Mouse (Mus musculus): ENCODE results near the gene 9230112D13Rik. TPM values are rescaled to one million over a fixed set of nuclear protein-coding genes. Genes with fewer than 3 reads are reported as not detected.

Gene 9230112D13Rik
- polyA plus RNA-seq, 1 experiment = not detected

DNA sequence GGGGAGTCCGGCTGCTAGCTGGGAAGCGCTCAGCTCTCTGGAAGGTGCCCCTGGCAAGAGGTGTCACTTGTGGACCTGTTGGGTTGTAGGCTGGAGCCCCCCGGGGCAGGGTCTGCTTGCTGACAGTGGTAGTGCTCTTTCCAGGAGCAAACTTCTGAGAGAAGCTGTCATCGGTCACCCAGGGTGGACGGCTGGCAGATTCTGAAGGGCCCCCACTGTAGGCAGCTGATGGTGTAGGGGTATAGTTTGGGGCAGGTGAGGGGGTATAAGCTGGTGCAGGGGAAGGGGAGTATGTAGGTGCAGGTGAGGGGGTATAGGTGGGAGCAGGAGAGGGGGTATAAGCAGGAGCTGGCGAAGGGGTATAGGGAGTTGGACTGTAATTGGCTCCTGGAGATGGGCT is 21.4 kb upstream of the 9230112D13Rik start:
- Histone ChIP-seq H3K4me1 (ENCODE audit: control insufficient read depth, insufficient read depth, low read length) (no peaks in the 10 kb centered on the region), H3K27ac (ENCODE audit: insufficient read depth, low read length) (no peak overlapping the region), H3K4me3 (ENCODE audit: insufficient read depth, low read length) (no peak overlapping the region)
- TF ChIP-seq POLR2A (IDR thresholded peaks at IDR 0.05; ENCODE audit: extremely low read depth, insufficient read depth, low read length) = no peak
- TF ChIP-seq CTCF (IDR thresholded peaks at IDR 0.05; ENCODE audit: extremely low read depth, insufficient read depth, low read length) = no peak

DNA sequence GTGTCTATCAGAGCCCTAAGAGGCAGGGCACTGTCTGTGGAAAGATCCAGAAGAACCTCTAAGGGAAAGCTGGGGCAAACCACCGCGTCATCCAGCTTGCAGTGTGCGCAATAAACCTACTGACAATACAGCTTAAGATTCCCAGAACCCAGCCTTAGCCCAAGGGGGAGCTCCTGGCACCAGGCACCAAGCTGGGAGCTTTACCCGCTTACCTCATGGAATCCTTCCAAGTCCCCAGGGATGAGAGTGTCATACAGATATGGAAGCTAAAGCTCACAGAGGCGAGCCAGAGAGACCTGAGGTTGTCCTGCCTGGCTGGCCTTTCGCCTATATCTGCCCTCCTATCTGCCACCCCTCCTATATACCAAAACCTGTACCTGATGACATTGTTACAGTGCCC is 21.0 kb upstream of the 9230112D13Rik start:
- H3K4me1 ChIP-seq (ENCODE audit: control insufficient read depth, insufficient read depth, low read length) = no peaks in the 10 kb centered on the region
- no peak overlapping the region for H3K27ac ChIP-seq (ENCODE audit: insufficient read depth, low read length)
- no peak overlapping the region for H3K4me3 ChIP-seq (ENCODE audit: insufficient read depth, low read length)
- TF ChIP-seq CTCF (IDR thresholded peaks at IDR 0.05; ENCODE audit: extremely low read depth, insufficient read depth, low read length) = no peak
- no peak for TF ChIP-seq POLR2A (IDR thresholded peaks at IDR 0.05; ENCODE audit: extremely low read depth, insufficient read depth, low read length)

GRCm38 (mm10) chr14:34541896-34542295 is 19.3 kb upstream of the 9230112D13Rik start:
- Histone ChIP-seq H3K4me3 (ENCODE audit: insufficient read depth, low read length) (no peak overlapping the region), H3K4me1 (ENCODE audit: control insufficient read depth, insufficient read depth, low read length) (no peaks in the 10 kb centered on the region), H3K27ac (ENCODE audit: insufficient read depth, low read length) (no peak overlapping the region)
- no peak for TF ChIP-seq POLR2A (IDR thresholded peaks at IDR 0.05; ENCODE audit: extremely low read depth, insufficient read depth, low read length)
- TF ChIP-seq CTCF (IDR thresholded peaks at IDR 0.05; ENCODE audit: extremely low read depth, insufficient read depth, low read length) = no peak

- Histone ChIP-seq H3K27ac (ENCODE audit: insufficient read depth, low read length) (no peak overlapping the region), H3K4me1 (ENCODE audit: control insufficient read depth, insufficient read depth, low read length) (no peaks in the 10 kb centered on the region), H3K4me3 (ENCODE audit: insufficient read depth, low read length) (no peak overlapping the region)
- TF ChIP-seq CTCF (IDR thresholded peaks at IDR 0.05; ENCODE audit: extremely low read depth, insufficient read depth, low read length) = no peak
- TF ChIP-seq POLR2A (IDR thresholded peaks at IDR 0.05; ENCODE audit: extremely low read depth, insufficient read depth, low read length) = no peak
Observed at GRCm38 (mm10) chr14:34540685-34541162, 18.1 kb upstream of the 9230112D13Rik start.

GRCm38 (mm10) chr14:34535883-34536282 is 13.3 kb upstream of the 9230112D13Rik start:
- no peak overlapping the region for H3K27ac ChIP-seq (ENCODE audit: insufficient read depth, low read length)

GRCm38 (mm10) chr14:34533537-34533936 is 10.9 kb upstream of the 9230112D13Rik start:
- Histone ChIP-seq H3K27ac (ENCODE audit: insufficient read depth, low read length) (no peak overlapping the region), H3K4me3 (ENCODE audit: insufficient read depth, low read length) (no peak overlapping the region), H3K4me1 (ENCODE audit: control insufficient read depth, insufficient read depth, low read length) (no peaks in the 10 kb centered on the region)
- TF ChIP-seq POLR2A (IDR thresholded peaks at IDR 0.05; ENCODE audit: extremely low read depth, insufficient read depth, low read length) = no peak
- no peak for TF ChIP-seq CTCF (IDR thresholded peaks at IDR 0.05; ENCODE audit: extremely low read depth, insufficient read depth, low read length)

More at GRCm38 (mm10) chr14:34535883-34536282, 13.3 kb upstream of the 9230112D13Rik start:
- no peak for TF ChIP-seq POLR2A (IDR thresholded peaks at IDR 0.05; ENCODE audit: extremely low read depth, insufficient read depth, low read length)
- no peak for TF ChIP-seq CTCF (IDR thresholded peaks at IDR 0.05; ENCODE audit: extremely low read depth, insufficient read depth, low read length)
- no peak overlapping the region for H3K4me3 ChIP-seq (ENCODE audit: insufficient read depth, low read length)
- no peaks in the 10 kb centered on the region for H3K4me1 ChIP-seq (ENCODE audit: control insufficient read depth, insufficient read depth, low read length)

DNA sequence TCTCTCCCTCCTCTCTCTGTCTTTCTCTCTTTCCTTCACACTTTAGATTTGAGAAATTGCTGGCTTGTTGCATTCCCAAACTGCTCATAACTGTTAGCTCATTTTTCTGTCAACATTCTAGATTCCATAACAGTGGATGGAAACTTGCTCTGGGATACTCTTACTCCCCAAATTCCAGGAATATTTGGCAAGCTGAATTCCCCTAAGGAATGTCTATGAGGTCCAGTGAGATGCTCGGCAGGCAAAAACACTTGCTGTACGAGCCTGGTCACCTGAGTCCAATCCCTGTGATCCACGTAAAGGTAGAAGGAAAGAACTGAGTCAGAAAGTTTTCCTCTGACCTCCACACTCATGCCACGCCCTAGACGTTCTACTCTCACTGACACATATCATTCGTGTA is 9.9 kb upstream of the 9230112D13Rik start:
- TF ChIP-seq CTCF (IDR thresholded peaks at IDR 0.05; ENCODE audit: extremely low read depth, insufficient read depth, low read length) (no peak), POLR2A (IDR thresholded peaks at IDR 0.05; ENCODE audit: extremely low read depth, insufficient read depth, low read length) (no peak)
- no peak overlapping the region for H3K27ac ChIP-seq (ENCODE audit: insufficient read depth, low read length)
- H3K4me3 ChIP-seq (ENCODE audit: insufficient read depth, low read length) = no peak overlapping the region
- H3K4me1 ChIP-seq (ENCODE audit: control insufficient read depth, insufficient read depth, low read length) = no peaks in the 10 kb centered on the region

DNA sequence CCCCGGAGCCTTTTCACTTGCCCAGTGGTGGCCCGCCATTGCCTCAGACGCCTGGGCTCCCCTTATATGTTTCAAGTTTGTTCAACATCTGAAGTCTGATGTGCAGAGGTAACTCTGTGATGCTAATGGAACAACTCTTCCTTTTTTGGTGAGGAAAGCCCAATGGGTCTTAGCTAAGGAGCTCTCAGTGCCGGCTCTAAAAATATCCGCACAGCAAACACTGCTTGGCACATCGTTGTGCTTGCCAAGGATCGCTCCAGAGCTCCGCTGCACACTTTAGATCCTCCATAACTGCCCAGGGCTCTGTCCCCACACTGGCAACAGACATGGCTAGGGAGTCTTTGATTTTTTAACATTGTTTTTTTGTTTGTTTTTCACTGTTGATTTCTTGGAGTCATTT is 6.2 kb upstream of the 9230112D13Rik start:
- Histone ChIP-seq H3K27ac (ENCODE audit: insufficient read depth, low read length) (no peak overlapping the region), H3K4me1 (ENCODE audit: control insufficient read depth, insufficient read depth, low read length) (no peaks in the 10 kb centered on the region), H3K4me3 (ENCODE audit: insufficient read depth, low read length) (no peak overlapping the region)
- no peak for TF ChIP-seq POLR2A (IDR thresholded peaks at IDR 0.05; ENCODE audit: extremely low read depth, insufficient read depth, low read length)
- TF ChIP-seq CTCF (IDR thresholded peaks at IDR 0.05; ENCODE audit: extremely low read depth, insufficient read depth, low read length) = no peak

DNA sequence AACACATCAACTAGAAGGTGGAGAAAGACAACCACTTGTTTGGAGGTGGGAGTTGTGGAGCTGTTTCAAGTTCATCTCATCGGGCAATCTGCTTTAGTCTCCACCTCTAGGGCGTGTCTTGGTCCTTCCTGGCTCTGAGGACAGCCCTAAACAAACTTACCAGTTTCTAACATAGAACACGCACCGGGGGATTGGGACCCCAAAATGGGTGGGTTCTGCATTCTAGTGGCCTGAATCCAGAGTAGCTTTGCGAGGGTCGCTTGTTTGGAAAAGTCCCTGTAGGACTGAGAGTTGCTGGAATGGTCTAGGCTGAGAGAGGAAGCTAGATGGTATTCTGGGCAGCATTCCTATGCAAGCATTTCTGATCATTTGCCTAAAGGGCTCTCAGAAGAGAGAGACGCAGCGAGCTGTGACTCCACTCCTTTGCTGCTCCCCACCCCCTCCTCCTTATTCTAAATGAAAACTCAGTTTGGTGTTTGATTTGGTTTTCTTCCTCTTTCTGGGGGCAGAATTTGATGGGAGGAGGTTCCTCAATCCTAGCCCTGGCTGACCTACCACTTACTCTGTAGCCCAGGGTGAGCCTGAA is 4.5 kb downstream of the 9230112D13Rik start:
- TF ChIP-seq CTCF (IDR thresholded peaks at IDR 0.05; ENCODE audit: extremely low read depth, insufficient read depth, low read length) = no peak
- no peak for TF ChIP-seq POLR2A (IDR thresholded peaks at IDR 0.05; ENCODE audit: extremely low read depth, insufficient read depth, low read length)
- no peaks in the 10 kb centered on the region for H3K4me1 ChIP-seq (ENCODE audit: control insufficient read depth, insufficient read depth, low read length)
- no peak overlapping the region for H3K4me3 ChIP-seq (ENCODE audit: insufficient read depth, low read length)
- H3K27ac ChIP-seq (ENCODE audit: insufficient read depth, low read length) = no peak overlapping the region

GRCm38 (mm10) chr14:34516960-34517577 is 5.5 kb downstream of the 9230112D13Rik start:
- no peak overlapping the region for H3K27ac ChIP-seq (ENCODE audit: insufficient read depth, low read length)
- no peak overlapping the region for H3K4me3 ChIP-seq (ENCODE audit: insufficient read depth, low read length)
- TF ChIP-seq CTCF (IDR thresholded peaks at IDR 0.05; ENCODE audit: extremely low read depth, insufficient read depth, low read length) = no peak
- H3K4me1 ChIP-seq (ENCODE audit: control insufficient read depth, insufficient read depth, low read length) = no peaks in the 10 kb centered on the region
